Mouse (Mus musculus) frontal cortex, postnatal 14 days (tissue): Measurements from ENCODE around the gene Prdx4.
"Not testable (repeated sequence)": the region's sequence is repeated elsewhere in the genome, so short reads cannot be mapped to it uniquely, and the experiment has no call there.

Experiments
- DNase-seq, 2 experiments: peaks; one replicate each; pipeline ENCODE4 v3.0.0; 2022; ENCODE audit warnings: low spot score in 2 of 2

Gene Prdx4

DNA sequence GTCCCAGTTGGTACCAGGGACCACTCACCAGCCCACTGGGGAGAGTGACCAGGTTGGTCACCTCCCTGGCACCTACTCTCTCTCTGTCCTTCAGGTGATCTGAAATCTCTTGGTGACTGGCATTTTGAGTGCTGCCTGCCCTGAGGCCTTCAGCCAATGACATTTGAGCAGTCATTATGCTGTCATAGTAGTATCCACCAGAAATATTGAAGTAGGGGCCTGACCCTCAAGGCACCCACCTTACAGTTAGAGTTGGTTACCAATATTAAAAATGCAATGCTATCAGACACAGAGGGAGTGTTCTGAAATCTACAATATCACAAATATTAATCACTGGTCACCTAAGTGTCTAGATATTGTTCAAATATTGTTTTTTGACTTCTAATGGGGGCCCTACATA, at the start of gene Prdx4:
TSS of gene Prdx4 (minus strand) at position 101 of the 400 bp plus-strand sequence.
- no peak for DNase-seq

- DNase-seq: peak in 1 of 2 experiments; percentile 9
Measured at GRCm38 (mm10) chrX:155376538-155376937, 36.0 kb upstream of the Prdx4 start.

DNA sequence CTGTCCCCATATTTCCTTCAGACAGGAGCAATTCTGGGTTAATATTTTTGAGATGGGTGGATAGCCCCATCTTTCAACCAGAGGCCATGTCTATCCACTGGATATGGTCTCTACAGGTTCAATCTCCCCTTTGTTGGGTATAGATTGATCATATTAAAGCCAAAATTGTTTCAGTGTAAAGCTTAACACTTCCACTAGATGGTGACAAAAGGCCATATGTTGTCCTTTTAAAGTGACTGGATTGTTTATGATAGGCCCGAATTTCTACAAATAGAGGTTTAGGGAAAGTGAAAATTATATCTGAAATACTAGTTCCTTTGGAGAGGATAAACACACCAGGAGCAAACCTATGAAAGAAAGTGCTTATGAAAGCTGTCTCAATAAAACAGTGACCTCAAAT, 34.9 kb upstream of the Prdx4 start:
- DNase-seq: no peak

- DNase-seq: not testable (repeated sequence)
Measured at GRCm38 (mm10) chrX:155370110-155370509, 29.6 kb upstream of the Prdx4 start.

DNA sequence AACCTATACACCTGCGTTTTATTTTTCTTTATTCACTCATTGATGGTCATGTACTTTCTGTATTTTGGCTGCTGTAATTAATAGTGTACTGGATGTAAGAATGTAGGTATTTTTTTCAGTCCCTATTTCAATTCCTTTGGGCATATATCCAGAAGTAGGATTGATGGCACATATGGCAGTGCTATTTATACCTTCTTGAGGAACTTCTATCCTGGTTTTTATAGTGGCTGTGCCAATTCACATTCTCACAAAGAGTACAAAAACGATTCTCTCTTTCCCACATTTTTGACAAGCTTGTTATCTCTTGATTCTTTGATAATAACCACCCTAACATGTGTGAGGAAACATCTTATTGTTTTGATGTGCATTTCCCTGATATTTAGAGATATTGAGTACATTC, 24.5 kb upstream of the Prdx4 start:
- DNase-seq: no peak

- DNase-seq: no peak
Measured at GRCm38 (mm10) chrX:155346249-155346648, 5.7 kb upstream of the Prdx4 start.

DNA sequence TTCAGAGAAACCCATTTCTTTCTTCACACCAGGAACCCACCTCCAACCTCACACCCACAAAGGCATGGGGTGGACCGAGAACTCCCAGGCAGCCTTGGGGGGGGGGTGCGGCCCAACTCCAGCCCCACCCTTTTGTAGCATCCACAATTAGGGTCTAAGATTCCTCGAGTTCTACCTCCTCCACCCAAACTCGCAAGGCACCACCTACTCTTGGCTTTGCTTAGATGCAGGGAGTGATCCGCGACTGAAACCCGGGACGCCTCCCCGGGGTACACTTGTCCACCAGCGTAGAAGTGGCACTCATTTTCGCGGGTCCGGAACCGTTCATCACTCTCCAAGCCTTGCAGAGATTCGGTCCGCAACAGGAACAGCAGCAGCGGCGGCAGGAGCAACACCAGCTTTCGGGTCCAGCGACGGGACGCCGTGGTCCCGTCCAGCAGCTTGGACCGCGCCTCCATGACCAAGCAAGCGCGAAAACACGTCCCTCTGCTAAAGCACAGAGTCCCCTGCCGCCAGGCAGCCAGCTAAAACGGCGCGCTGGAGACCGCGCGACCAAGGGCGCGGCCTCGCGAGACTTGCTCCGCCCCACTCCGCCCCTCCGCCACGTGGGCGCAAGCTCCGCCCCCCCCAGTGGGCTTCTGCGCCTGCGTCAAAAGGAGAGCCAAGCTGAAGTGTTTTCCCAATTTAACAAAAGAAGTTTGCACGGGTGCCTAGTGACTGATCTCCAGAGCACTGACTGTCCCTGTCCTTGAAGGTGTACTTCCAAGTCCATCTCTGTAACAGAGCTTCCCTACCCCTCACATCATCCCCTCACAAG, 2.4 kb downstream of the Prdx4 start:
- peak; percentile 56 to 64 for DNase-seq

DNA sequence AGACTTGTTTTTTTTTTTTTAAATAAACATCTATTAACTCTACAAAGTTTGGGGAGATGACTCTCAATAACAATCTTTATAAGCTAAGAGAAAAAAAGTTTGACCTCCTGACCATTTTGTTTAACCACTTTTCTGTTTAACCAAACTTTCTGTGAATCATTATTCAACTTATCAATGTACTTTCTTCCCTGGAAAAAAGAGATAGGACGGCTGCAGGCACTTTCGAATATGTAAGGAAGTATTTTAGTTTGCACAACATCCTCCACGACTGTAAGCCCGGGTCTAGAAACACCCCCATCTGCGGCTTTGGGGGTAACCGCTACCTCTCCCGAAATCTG, 3.0 kb downstream of the Prdx4 start:
- no peak for DNase-seq

DNA sequence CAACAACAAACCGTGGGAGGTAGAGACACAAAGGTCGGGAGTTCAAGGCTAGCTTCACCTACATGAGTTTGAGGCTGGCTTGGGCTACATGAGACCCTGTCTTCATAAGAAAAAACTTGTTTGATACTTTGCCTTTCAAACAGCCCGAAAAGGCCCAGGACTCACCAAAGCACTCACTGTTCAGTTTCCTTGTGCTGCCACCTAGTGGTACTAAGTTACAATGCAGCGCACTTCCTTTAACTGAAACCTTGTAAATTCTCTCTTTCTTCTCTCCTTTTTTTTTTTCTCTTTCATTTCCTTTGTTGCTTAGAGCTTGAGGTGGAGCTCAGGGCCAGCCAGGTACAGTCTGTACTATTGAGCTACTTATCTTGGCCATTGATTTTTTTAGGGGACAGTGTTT, 22.5 kb downstream of the Prdx4 start:
- DNase-seq: no peak

GRCm38 (mm10) chrX:155306390-155306789, 34.2 kb downstream of the Prdx4 start:
- DNase-seq: no peak

DNA sequence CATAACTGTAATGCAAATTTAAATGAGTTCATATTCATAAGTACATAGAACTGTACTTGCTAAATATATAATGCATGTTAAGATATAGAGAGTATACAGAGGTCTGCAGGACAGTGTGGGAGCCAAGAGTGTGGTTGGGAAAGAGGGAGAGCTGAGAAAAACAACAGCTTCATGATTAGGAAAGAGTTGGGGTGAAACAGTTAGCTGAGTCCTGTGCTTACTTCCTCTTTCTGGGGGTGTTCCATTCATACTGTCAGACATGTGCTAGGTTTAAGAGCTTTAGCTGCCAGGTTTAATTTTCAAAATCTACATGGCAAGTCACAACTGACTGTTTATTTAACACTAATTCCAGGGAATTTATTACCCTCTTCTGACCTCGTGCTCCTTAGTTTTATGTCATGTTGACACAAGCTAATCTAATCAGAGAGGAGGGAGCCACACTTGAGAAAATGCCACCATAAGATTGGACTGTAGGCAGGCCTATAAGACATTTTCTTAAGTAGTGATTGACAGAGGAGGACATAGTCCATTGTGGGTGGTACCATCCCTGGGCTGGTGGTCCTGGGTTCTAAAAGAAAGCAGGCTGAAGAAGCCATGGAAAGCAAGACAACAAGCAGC, 60.0 kb downstream of the Prdx4 start:
- DNase-seq: no peak

GRCm38 (mm10) chrX:155278483-155278882, 62.1 kb downstream of the Prdx4 start:
- no peak for DNase-seq
